Mouse (Mus musculus) embryonic facial prominence, embryonic 10.5 days (tissue): ENCODE results near the gene Dtnb. TPM values are rescaled to one million over a fixed set of nuclear protein-coding genes. Genes with fewer than 3 reads are reported as not detected.
"Not testable (repeated sequence)": the region's sequence is repeated elsewhere in the genome, so short reads cannot be mapped to it uniquely, and the experiment has no call there.

Experiments used
- DNase-seq: peaks from one replicate; pipeline ENCODE4 v3.0.0-alpha.2; 2017; ENCODE audit warnings: low spot score
- H3K27ac ChIP-seq: fragments of 300-500 bp; sonication (generic); replicated peaks from 2 replicates; pipeline ENCODE4 v1.5.1; 2016; ENCODE audit warnings: mild to moderate bottlenecking
- H3K27me3 ChIP-seq: fragments of 300-500 bp; sonication (generic); replicated peaks from 2 replicates; pipeline ENCODE4 v1.6.1; 2016; ENCODE audit warnings: low read depth, mild to moderate bottlenecking; ENCODE audit not compliant: poor library complexity, severe bottlenecking
- H3K36me3 ChIP-seq: fragments of 300-500 bp; sonication (generic); replicated peaks from 2 replicates; pipeline ENCODE4 v1.6.1; 2016; ENCODE audit warnings: mild to moderate bottlenecking, moderate library complexity
- H3K4me1 ChIP-seq: fragments of 300-500 bp; sonication (generic); 2 replicates; pipeline ENCODE4 v1.6.1; 2016
- H3K4me3 ChIP-seq: fragments of 300-500 bp; sonication (generic); 2 replicates; pipeline ENCODE4 v1.5.1; 2016; ENCODE audit warnings: mild to moderate bottlenecking, moderate library complexity
- H3K9me3 ChIP-seq: fragments of 300-500 bp; sonication (generic); 2 replicates; pipeline ENCODE4 v1.6.1; 2016; ENCODE audit warnings: mild to moderate bottlenecking
- WGBS: fragments of 180-500 bp; shearing (Covaris S2); methylation state at CpG from one replicate; pipeline ENCODE4 v1.1.7; 2016; 5-methylcytosine and 5-hydroxymethylcytosine counted together
- polyA plus RNA-seq: library from polyadenylated mRNA; unstranded; fragments of >200 nt; fragmentation: Nextera tagmentation; extraction: Ambion mirVana; gene quantifications from 2 replicates; pipeline ENCODE4 v1.2.1, GENCODE M21; 2016

Gene Dtnb
- polyA plus RNA-seq, 1 experiment from 2014 or later: 43.2 TPM

DNA sequence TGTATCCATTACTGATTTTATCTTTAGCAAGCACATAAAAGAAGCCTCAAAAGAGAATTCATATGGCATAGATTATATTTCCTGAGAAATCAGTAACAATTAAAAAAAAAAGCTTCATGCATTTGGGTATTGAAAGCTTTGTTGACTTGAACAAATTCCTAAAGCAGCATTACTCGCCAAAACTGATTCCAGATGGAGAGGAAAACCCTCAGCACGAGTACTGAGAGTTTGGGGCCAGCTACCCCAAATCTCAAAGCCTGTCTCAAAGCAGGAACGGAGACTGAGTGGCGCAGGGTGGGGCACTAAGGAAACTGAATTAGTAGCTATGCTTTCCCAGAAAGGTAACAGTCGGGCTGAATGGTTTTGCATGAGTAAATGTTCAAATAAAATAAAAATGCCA, 108.5 kb downstream of the Dtnb start:
- Histone ChIP-seq H3K9me3 (no peaks in the 10 kb centered on the region), H3K36me3 (no peaks in the 10 kb centered on the region), H3K4me1 (0 out of 2 replicates have a peak, but pooled peaks cover 6% of the 10 kb centered on the region), H3K27me3 (no peaks in the 10 kb centered on the region), H3K27ac (no peak overlapping the region), H3K4me3 (no peak overlapping the region)
- DNase-seq: no peak
- WGBS: 76% methylated on average over 5 of the region's 5 CpGs

DNA sequence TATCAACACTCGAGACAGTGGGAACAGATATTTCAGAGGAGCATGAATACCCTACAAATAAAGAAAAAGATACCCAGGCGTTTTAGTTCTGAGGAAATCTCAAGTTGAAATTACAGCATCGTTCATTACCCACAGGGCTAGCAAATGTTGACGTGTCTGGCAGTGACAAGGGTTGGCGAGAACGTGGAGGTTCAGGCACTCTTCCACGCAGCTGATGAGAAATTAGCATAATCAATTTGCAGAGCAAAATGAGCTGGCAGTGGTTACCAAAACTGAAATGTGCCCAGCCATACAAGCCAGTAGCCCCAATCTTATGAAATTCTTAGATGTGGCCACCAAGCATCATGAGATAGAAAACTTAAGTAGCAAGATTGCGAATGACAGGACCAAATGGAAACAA, 110.9 kb downstream of the Dtnb start:
- no peaks in the 10 kb centered on the region for H3K9me3 ChIP-seq
- 88% methylated on average over 8 of the region's 8 CpGs for WGBS
- no peak overlapping the region for H3K4me3 ChIP-seq
- no peaks in the 10 kb centered on the region for H3K27me3 ChIP-seq
- H3K36me3 ChIP-seq: no peaks in the 10 kb centered on the region
- H3K4me1 ChIP-seq: 0 out of 2 replicates have a peak, but pooled peaks cover 6% of the 10 kb centered on the region
- DNase-seq: no peak
- H3K27ac ChIP-seq: no peak overlapping the region

- no peak for DNase-seq
- Histone ChIP-seq H3K9me3 (no peaks in the 10 kb centered on the region), H3K4me3 (no peak overlapping the region), H3K27me3 (no peaks in the 10 kb centered on the region), H3K27ac (no peak overlapping the region), H3K4me1 (0 out of 2 replicates have a peak, but pooled peaks cover 3% of the 10 kb centered on the region), H3K36me3 (no peaks in the 10 kb centered on the region)
- 87% methylated on average over 7 of the region's 7 CpGs for WGBS
Measured at GRCm38 (mm10) chr12:3686419-3686940, 114.3 kb downstream of the Dtnb start.

DNA sequence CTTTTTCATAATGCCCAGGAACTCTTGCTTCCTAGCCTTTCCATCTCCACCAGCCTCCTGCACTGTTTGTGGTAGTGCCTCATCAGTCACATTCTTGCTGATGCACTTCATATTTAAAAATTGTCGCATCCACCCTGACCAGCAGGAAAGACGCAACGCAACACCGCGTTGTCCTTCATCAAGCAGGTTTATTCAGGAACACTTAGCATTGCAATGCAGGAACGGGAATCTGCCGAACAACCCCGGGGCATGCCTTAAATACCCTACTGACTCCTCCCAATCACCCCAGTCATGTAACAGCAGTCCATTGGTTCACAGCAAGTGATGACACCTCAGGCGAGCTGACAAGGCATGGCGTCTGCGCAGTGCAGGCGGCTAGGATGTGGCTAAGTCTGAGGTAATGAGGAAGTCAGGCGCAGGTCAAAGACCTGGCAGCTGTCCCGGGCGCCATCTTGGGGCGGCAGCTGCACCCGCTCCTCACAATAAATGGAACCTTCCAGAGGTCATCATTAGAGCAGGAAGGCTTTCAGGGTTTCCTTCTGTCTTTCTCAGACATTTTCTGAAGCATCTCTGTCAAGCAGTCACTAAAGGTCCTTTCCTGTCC, 118.8 kb downstream of the Dtnb start:
- not testable (repeated sequence) for H3K27me3 ChIP-seq, H3K9me3 ChIP-seq, DNase-seq, H3K36me3 ChIP-seq, H3K4me1 ChIP-seq, H3K4me3 ChIP-seq, H3K27ac ChIP-seq
- WGBS: 95% methylated on average over 17 of the region's 17 CpGs

- H3K4me1 ChIP-seq: no peaks in the 10 kb centered on the region
- H3K36me3 ChIP-seq: no peaks in the 10 kb centered on the region; the same call in 1 of the 2 replicates
- 94% methylated on average over 6 of the region's 6 CpGs for WGBS
- no peak overlapping the region for H3K27ac ChIP-seq
- no peaks in the 10 kb centered on the region for H3K27me3 ChIP-seq
- no peak overlapping the region for H3K4me3 ChIP-seq
- DNase-seq: no peak
- H3K9me3 ChIP-seq: no peaks in the 10 kb centered on the region
Measured at GRCm38 (mm10) chr12:3692795-3693392, 120.7 kb downstream of the Dtnb start.

GRCm38 (mm10) chr12:3695741-3696501, 123.7 kb downstream of the Dtnb start:
- H3K27me3 ChIP-seq: no peaks in the 10 kb centered on the region
- 73% methylated on average over 5 of the region's 5 CpGs for WGBS
- peaks cover 3% of the 10 kb centered on the region; the same call in 1 of the 2 replicates for H3K36me3 ChIP-seq
- no peaks in the 10 kb centered on the region for H3K9me3 ChIP-seq
- H3K4me1 ChIP-seq: no peaks in the 10 kb centered on the region
- no peak overlapping the region for H3K4me3 ChIP-seq
- H3K27ac ChIP-seq: no peak overlapping the region
- DNase-seq: no peak

GRCm38 (mm10) chr12:3700503-3700902, 128.3 kb downstream of the Dtnb start:
- Histone ChIP-seq H3K36me3 (peaks cover 3% of the 10 kb centered on the region; the same call in 1 of the 2 replicates), H3K4me1 (no peaks in the 10 kb centered on the region), H3K4me3 (no peak overlapping the region), H3K27ac (no peak overlapping the region), H3K9me3 (no peaks in the 10 kb centered on the region), H3K27me3 (no peaks in the 10 kb centered on the region)
- WGBS: 90% methylated on average over 4 of the region's 4 CpGs
- DNase-seq: no peak

DNA sequence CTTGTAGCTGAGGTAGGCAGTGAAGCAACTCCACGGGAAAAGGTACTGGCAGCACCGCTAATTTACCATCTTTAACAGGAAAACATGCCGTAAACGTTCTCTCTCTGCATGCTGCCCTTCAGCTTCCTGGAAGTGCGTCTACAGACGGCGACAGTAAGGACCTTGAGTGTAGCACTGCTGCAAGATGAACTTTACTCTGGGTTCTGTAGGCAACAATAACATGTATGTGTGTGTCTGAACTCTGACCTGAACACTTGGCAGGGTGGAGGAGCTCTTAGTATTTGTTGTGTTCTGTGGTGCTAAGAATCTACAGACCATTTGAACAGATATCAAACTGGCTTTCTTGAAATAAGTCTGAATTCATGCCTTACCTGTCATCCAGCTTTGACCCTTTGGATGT, 130.7 kb downstream of the Dtnb start:
- Histone ChIP-seq H3K4me3 (no peak overlapping the region), H3K27ac (no peak overlapping the region), H3K27me3 (no peaks in the 10 kb centered on the region), H3K36me3 (peaks cover 3% of the 10 kb centered on the region; the same call in 1 of the 2 replicates), H3K9me3 (no peaks in the 10 kb centered on the region), H3K4me1 (no peaks in the 10 kb centered on the region)
- 93% methylated on average over 7 of the region's 7 CpGs for WGBS
- DNase-seq: no peak

DNA sequence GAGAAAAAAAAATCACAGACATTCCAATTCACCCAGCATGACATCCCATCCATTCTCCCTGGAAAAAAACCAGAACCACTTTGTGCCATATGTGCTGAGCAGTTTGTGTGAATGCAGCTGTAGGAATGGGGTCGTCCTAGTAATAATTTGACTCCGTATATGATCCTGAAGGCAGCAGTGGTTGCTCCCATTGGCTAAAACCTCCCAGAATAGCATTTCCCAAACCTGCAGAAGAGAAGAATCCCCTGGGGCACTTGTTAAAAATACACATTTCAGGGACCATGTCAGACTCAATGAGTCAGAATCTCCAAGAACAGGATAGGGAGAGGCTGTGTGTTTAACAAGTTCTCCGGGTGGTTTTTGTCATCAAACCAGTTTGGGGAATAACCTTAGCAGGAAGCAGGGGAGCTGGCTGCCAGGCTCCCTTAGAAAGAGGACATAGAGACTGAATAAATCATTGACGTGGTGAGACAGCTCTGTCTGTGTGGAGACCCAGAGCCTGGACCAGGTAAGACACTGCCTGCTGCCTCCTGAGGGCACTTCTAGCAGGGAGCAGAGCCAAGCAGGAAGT, 147.1 kb downstream of the Dtnb start:
- H3K27ac ChIP-seq: no peak overlapping the region
- H3K36me3 ChIP-seq: peaks cover 5% of the 10 kb centered on the region; the same call in 1 of the 2 replicates
- H3K4me1 ChIP-seq: peaks cover 10% of the 10 kb centered on the region; the same call in 1 of the 2 replicates
- no peak for DNase-seq
- no peaks in the 10 kb centered on the region for H3K27me3 ChIP-seq
- WGBS: 70% methylated on average over 4 of the region's 4 CpGs
- no peak overlapping the region for H3K4me3 ChIP-seq
- H3K9me3 ChIP-seq: no peaks in the 10 kb centered on the region

DNA sequence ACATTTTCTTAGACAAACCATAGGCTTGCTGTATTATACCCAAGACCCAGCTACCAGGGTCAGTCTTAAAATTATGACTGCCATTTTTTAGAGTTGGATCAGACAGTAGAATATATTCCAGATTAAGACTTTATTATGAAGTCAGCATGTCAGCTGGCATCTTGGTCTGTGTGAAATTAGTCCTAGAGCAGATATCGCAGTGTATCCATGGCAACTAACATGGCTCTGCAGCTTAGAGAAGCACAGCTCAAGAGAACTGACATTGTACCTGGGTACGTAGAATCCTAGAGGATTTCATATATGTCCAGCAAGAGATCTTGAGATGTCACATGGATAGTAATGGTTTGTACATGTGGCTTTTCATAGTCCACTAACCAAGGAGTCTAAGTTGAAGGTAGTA, 148.3 kb downstream of the Dtnb start:
- peaks cover 16% of the 10 kb centered on the region; the same call in 1 of the 2 replicates for H3K4me1 ChIP-seq
- H3K9me3 ChIP-seq: no peaks in the 10 kb centered on the region
- H3K27me3 ChIP-seq: no peaks in the 10 kb centered on the region
- WGBS: 95% methylated on average over 2 of the region's 2 CpGs
- no peak overlapping the region for H3K27ac ChIP-seq
- H3K4me3 ChIP-seq: no peak overlapping the region
- no peak for DNase-seq
- peaks cover 5% of the 10 kb centered on the region; the same call in 1 of the 2 replicates for H3K36me3 ChIP-seq

- H3K9me3 ChIP-seq: no peaks in the 10 kb centered on the region
Measured at GRCm38 (mm10) chr12:3723762-3724161, 151.6 kb downstream of the Dtnb start.

GRCm38 (mm10) chr12:3724822-3725370, 152.7 kb downstream of the Dtnb start:
- Histone ChIP-seq H3K4me3 (no peak overlapping the region), H3K9me3 (no peaks in the 10 kb centered on the region), H3K4me1 (peaks cover 6% of the 10 kb centered on the region; the same call in 1 of the 2 replicates), H3K36me3 (peaks cover 5% of the 10 kb centered on the region; the same call in 1 of the 2 replicates), H3K27ac (no peak overlapping the region), H3K27me3 (no peaks in the 10 kb centered on the region)
- no peak for DNase-seq
- 71% methylated on average over 5 of the region's 5 CpGs for WGBS

More at GRCm38 (mm10) chr12:3723762-3724161, 151.6 kb downstream of the Dtnb start:
- no peaks in the 10 kb centered on the region for H3K27me3 ChIP-seq
- H3K27ac ChIP-seq: no peak overlapping the region
- peaks cover 5% of the 10 kb centered on the region; the same call in 1 of the 2 replicates for H3K36me3 ChIP-seq
- H3K4me3 ChIP-seq: no peak overlapping the region
- H3K4me1 ChIP-seq: peaks cover 11% of the 10 kb centered on the region; the same call in 1 of the 2 replicates
- 82% methylated on average over 3 of the region's 3 CpGs for WGBS
- no peak for DNase-seq
